Mouse (Mus musculus) neural tube, embryonic 11.5 days (tissue): ENCODE measurements around the gene Ep300. TPM values are rescaled to one million over a fixed set of nuclear protein-coding genes. Genes with fewer than 3 reads are reported as not detected.

Experiments
- ATAC-seq: fragments of 200-750 bp; cut with Nextera tagmentation; 2 replicates; pipeline ENCODE4 v1.8.0; 2017; ENCODE audit warnings: moderate number of reproducible peaks, mild to moderate bottlenecking, moderate TSS enrichment, moderate library complexity; ENCODE audit not compliant: insufficient read depth, low FRiP score, low TSS enrichment
- DNase-seq: peaks from one replicate; pipeline ENCODE4 v3.0.0-alpha.2; 2015; ENCODE audit warnings: low spot score
- H3K27ac ChIP-seq: fragments of 300-500 bp; sonication (generic); 2 replicates; pipeline ENCODE4 v1.5.1; 2014; ENCODE audit warnings: low read depth, mild to moderate bottlenecking, low read length
- H3K27me3 ChIP-seq: fragments of 300-500 bp; sonication (generic); 2 replicates; pipeline ENCODE4 v1.6.1; 2014; ENCODE audit warnings: mild to moderate bottlenecking, low read length, mixed read lengths; ENCODE audit not compliant: control insufficient read depth, insufficient read depth
- H3K36me3 ChIP-seq: fragments of 300-500 bp; sonication (generic); 2 replicates; pipeline ENCODE4 v1.6.1; 2014; ENCODE audit warnings: mild to moderate bottlenecking, low read length, moderate library complexity, mixed read lengths; ENCODE audit not compliant: control insufficient read depth, insufficient read depth
- H3K4me1 ChIP-seq: fragments of 300-500 bp; sonication (generic); 2 replicates; pipeline ENCODE4 v1.6.1; 2014; ENCODE audit warnings: low read length, mixed read lengths; ENCODE audit not compliant: control insufficient read depth, insufficient read depth
- H3K4me2 ChIP-seq: fragments of 300-500 bp; sonication (generic); 2 replicates; pipeline ENCODE4 v1.6.1; 2014; ENCODE audit warnings: low read depth, mild to moderate bottlenecking, moderate library complexity
- H3K4me3 ChIP-seq: fragments of 300-500 bp; sonication (generic); 2 replicates; pipeline ENCODE4 v1.5.1; 2014; ENCODE audit warnings: low read depth, low read length
- H3K9ac ChIP-seq: fragments of 300-500 bp; sonication (generic); 2 replicates; pipeline ENCODE4 v1.6.1; 2014; ENCODE audit warnings: mild to moderate bottlenecking, low read length
- H3K9me3 ChIP-seq: fragments of 300-500 bp; sonication (generic); 2 replicates; pipeline ENCODE4 v1.6.1; 2016; ENCODE audit warnings: low read length; ENCODE audit not compliant: control insufficient read depth
- WGBS: fragments of 180-500 bp; shearing (Covaris S2); extraction: QIAGEN DNeasy Blood & Tissue Kit; methylation state at CpG from one replicate; pipeline ENCODE4 v1.1.7; 2014; 5-methylcytosine and 5-hydroxymethylcytosine counted together
- polyA plus RNA-seq: library from polyadenylated mRNA; unstranded; fragments of >200 nt; fragmentation: Nextera tagmentation; extraction: Ambion mirVana; gene quantifications from 2 replicates; pipeline ENCODE4 v1.2.1, GENCODE M21; 2014

The Ep300 gene
- polyA plus RNA-seq, 1 experiment from 2014 or later = 29.6 TPM

DNA sequence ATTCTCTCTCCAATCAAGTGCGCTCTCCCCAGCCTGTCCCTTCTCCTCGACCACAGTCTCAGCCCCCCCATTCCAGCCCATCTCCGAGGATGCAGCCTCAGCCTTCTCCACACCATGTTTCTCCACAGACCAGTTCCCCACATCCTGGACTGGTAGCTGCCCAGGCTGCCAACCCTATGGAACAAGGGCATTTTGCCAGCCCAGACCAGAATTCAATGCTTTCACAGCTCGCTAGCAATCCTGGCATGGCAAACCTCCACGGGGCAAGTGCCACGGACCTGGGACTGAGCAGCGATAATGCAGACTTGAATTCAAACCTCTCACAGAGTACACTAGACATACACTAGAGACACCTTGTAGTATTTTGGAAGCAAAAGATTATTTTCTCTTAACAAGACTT, 65.5 kb downstream of the Ep300 start:
- no peak for ATAC-seq
- H3K4me3 ChIP-seq = no peak overlapping the region
- peaks cover 25% of the 10 kb centered on the region for H3K36me3 ChIP-seq
- no peaks in the 10 kb centered on the region for H3K27me3 ChIP-seq
- H3K4me2 ChIP-seq = no peak overlapping the region
- H3K9ac ChIP-seq = no peak overlapping the region
- no peaks in the 10 kb centered on the region for H3K4me1 ChIP-seq
- DNase-seq = no peak
- WGBS = 93% methylated on average over 7 of the region's 7 CpGs
- H3K27ac ChIP-seq = no peak overlapping the region
- H3K9me3 ChIP-seq = no peaks in the 10 kb centered on the region

- ATAC-seq = no peak
- 89% methylated on average over 2 of the region's 2 CpGs for WGBS
These were observed 76.5 kb downstream of the Ep300 start for GRCm38 (mm10) chr15:81661701-81662100.

DNA sequence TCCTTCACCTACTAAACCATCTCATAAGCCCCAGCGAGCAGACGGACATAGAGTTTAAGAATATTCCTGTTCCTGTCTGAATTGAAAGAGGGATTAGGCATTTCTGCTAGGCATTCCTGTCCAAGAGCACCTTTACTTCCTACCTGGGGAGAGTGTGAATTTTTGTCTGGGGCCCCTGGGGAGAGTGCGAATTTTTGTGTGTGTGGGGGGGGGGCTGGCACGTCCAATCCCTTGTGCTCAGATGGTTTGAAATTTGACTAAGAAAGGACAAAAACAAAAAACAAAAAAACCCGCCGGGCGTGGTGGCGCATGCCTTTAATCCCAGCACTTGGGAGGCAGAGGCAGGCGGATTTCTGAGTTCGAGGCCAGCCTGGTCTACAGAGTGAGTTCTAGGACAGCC, 78.1 kb downstream of the Ep300 start:
- Histone ChIP-seq H3K4me2 (peak overlapping the region; percentile 73; the same call in 1 of the 2 replicates), H3K9me3 (no peaks in the 10 kb centered on the region), H3K36me3 (no peaks in the 10 kb centered on the region; the same call in 1 of the 2 replicates), H3K27ac (no peak overlapping the region), H3K4me1 (peaks cover 3% of the 10 kb centered on the region; the same call in 1 of the 2 replicates), H3K4me3 (peak overlapping the region; percentile 74), H3K27me3 (no peaks in the 10 kb centered on the region), H3K9ac (no peak overlapping the region)
- 0 out of 2 replicates have a peak, but pooled peaks have one; percentile 35 for ATAC-seq
- no peak for DNase-seq
- 65% methylated on average over 10 of the region's 10 CpGs for WGBS

More at GRCm38 (mm10) chr15:81661701-81662100, 76.5 kb downstream of the Ep300 start:
- Histone ChIP-seq H3K27me3 (no peaks in the 10 kb centered on the region), H3K9ac (no peak overlapping the region), H3K9me3 (no peaks in the 10 kb centered on the region), H3K36me3 (no peaks in the 10 kb centered on the region), H3K4me2 (no peak overlapping the region), H3K27ac (no peak overlapping the region), H3K4me3 (no peak overlapping the region), H3K4me1 (peaks cover 3% of the 10 kb centered on the region; the same call in 1 of the 2 replicates)
- no peak for DNase-seq

- Histone ChIP-seq H3K9me3 (no peaks in the 10 kb centered on the region), H3K9ac (peak within 1 kb of the TSS; percentile 59), H3K4me3 (peak within 1 kb of the TSS; percentile 74), H3K27me3 (no peaks in the 10 kb centered on the region), H3K4me2 (peak within 1 kb of the TSS; percentile 73), H3K27ac (no peak within 1 kb of the TSS), H3K4me1 (peaks cover 3% of the 10 kb centered on the region; the same call in 1 of the 2 replicates), H3K36me3 (no peaks in the 10 kb centered on the region; the same call in none of the 2 replicates)
- ATAC-seq = peak; percentile 95
- DNase-seq = peak; percentile 94
- under 1% methylated on average over 55 of the region's 55 CpGs for WGBS
These were observed 78.8 kb downstream of the Ep300 start, which contains the start of gene L3mbtl2 for GRCm38 (mm10) chr15:81663697-81664561. TSS of gene L3mbtl2 (plus strand) at chr15:81663889.

- ATAC-seq (no peak), DNase-seq (no peak)
- 87% methylated on average over 10 of the region's 10 CpGs for WGBS
- Histone ChIP-seq H3K9ac (no peak overlapping the region), H3K27me3 (no peaks in the 10 kb centered on the region), H3K36me3 (peaks cover 2% of the 10 kb centered on the region), H3K4me3 (no peak overlapping the region), H3K27ac (no peak overlapping the region), H3K4me1 (peaks cover 3% of the 10 kb centered on the region; the same call in 1 of the 2 replicates), H3K9me3 (no peaks in the 10 kb centered on the region), H3K4me2 (no peak overlapping the region)
These were observed 81.8 kb downstream of the Ep300 start for GRCm38 (mm10) chr15:81666957-81667356.

- Histone ChIP-seq H3K4me1 (no peaks in the 10 kb centered on the region), H3K4me2 (no peak overlapping the region), H3K27me3 (no peaks in the 10 kb centered on the region), H3K9ac (no peak overlapping the region), H3K36me3 (peaks cover 2% of the 10 kb centered on the region), H3K4me3 (no peak overlapping the region), H3K27ac (no peak overlapping the region), H3K9me3 (no peaks in the 10 kb centered on the region)
- ATAC-seq (no peak), DNase-seq (no peak)
- 81% methylated on average over 4 of the region's 4 CpGs for WGBS
These were observed 85.1 kb downstream of the Ep300 start for GRCm38 (mm10) chr15:81670231-81670640.

DNA sequence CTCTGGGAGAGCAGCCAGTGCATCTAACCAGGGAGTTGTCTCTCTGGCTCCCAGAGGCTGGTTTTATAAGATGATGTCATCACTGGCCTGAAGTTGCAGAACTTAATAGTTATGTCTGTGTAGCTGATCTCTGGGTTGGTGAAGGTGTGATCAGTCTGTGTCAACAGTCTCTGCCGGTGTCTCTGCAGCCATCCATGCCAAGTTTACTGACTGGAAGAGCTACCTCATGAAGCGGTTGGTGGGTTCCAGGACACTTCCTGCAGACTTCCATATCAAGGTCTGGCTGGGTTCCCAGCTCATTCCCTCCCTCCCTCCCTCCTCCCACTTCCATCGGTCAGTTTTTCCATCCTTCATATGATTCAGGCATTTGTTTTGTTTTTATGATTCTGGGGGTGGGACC, 91.5 kb downstream of the Ep300 start:
- H3K9me3 ChIP-seq = no peaks in the 10 kb centered on the region
- no peak for ATAC-seq
- H3K9ac ChIP-seq = no peak overlapping the region
- 93% methylated on average over 3 of the region's 3 CpGs for WGBS
- H3K36me3 ChIP-seq = peaks cover 4% of the 10 kb centered on the region
- H3K27me3 ChIP-seq = no peaks in the 10 kb centered on the region
- no peak overlapping the region for H3K4me3 ChIP-seq
- no peak overlapping the region for H3K27ac ChIP-seq
- H3K4me2 ChIP-seq = no peak overlapping the region
- H3K4me1 ChIP-seq = no peaks in the 10 kb centered on the region
- DNase-seq = no peak

- 92% methylated on average over 4 of the region's 4 CpGs for WGBS
- DNase-seq = no peak
- H3K36me3 ChIP-seq = peaks cover 4% of the 10 kb centered on the region
These were observed 95.2 kb downstream of the Ep300 start for GRCm38 (mm10) chr15:81680301-81680805.

More at GRCm38 (mm10) chr15:81680301-81680805, 95.2 kb downstream of the Ep300 start:
- Histone ChIP-seq H3K27ac (no peak overlapping the region), H3K4me3 (no peak overlapping the region), H3K4me1 (no peaks in the 10 kb centered on the region), H3K4me2 (no peak overlapping the region), H3K9ac (no peak overlapping the region), H3K27me3 (no peaks in the 10 kb centered on the region), H3K9me3 (no peaks in the 10 kb centered on the region)
- ATAC-seq = no peak
